ENCODE assay signal across 36 mouse cellular contexts in genomic region chr8:12548680-12549079, GRCm38 (mm10). TPM values are rescaled to one million over a fixed set of nuclear protein-coding genes. Genes with fewer than 3 reads are reported as not detected.
DNase-seq lines count a peak whose midpoint lies in the region; ATAC-seq lines count a peak whose summit lies in the region.
"Had no signal": no experiment of that assay in that cellular context is flagged by ENCODE, and none has a peak within 500 bp of the region (broad histone marks: within the 10 kb centered on the region; RNA-seq: fewer than 3 reads in every experiment).

No protein-coding gene starts in this region.

- intact Hi-C loops in left cerebral cortex, postnatal 4 days (cut with DNase I): no loop called here

- H3K4me1 ChIP-seq in midbrain, embryonic 11.5 days (ENCODE audit: control insufficient read depth, insufficient read depth, low read length): peaks cover 9% of the 10 kb centered on the region
- H3K4me1 ChIP-seq in midbrain, embryonic 15.5 days: peaks cover 8% of the 10 kb centered on the region; the same call in 1 of the 2 replicates
- H3K4me1 ChIP-seq in embryonic facial prominence, embryonic 11.5 days (ENCODE audit: control insufficient read depth, insufficient read depth, low read length): no peaks in the 10 kb centered on the region
- peaks cover 16% of the 10 kb centered on the region for H3K4me1 ChIP-seq in forebrain, embryonic 15.5 days
- H3K4me1 ChIP-seq: liver, embryonic 12.5 days had no signal

- 46% methylated on average over 5 of the region's 5 CpGs for WGBS in midbrain, embryonic 11.5 days
- WGBS in midbrain, embryonic 15.5 days: 35% methylated on average over 5 of the region's 5 CpGs
- 37% methylated on average over 5 of the region's 5 CpGs for WGBS in embryonic facial prominence, embryonic 11.5 days
- WGBS in forebrain, embryonic 15.5 days: 7% methylated on average over 5 of the region's 5 CpGs

- H3K36me3 ChIP-seq in midbrain, embryonic 11.5 days (ENCODE audit: control insufficient read depth, insufficient read depth, low read length): no peaks in the 10 kb centered on the region
- H3K36me3 ChIP-seq in midbrain, embryonic 15.5 days (replicated peaks): no peaks in the 10 kb centered on the region
- no peaks in the 10 kb centered on the region for H3K36me3 ChIP-seq in embryonic facial prominence, embryonic 11.5 days (replicated peaks; ENCODE audit: control insufficient read depth, insufficient read depth, low read depth, low read length)
- no peaks in the 10 kb centered on the region for H3K36me3 ChIP-seq in forebrain, embryonic 15.5 days
- H3K36me3 ChIP-seq: G1E; liver, embryonic 12.5 days had no signal

- H3K4me2 ChIP-seq in midbrain, embryonic 11.5 days: no peak overlapping the region
- H3K4me2 ChIP-seq in midbrain, embryonic 15.5 days: no peak overlapping the region
- no peak overlapping the region for H3K4me2 ChIP-seq in embryonic facial prominence, embryonic 11.5 days (ENCODE audit: low read depth, low read length)
- 0 out of 2 replicates have a peak overlapping the region, but pooled peaks have one; percentile 2 for H3K4me2 ChIP-seq in forebrain, embryonic 15.5 days (replicated peaks)
- H3K4me2 ChIP-seq: liver, embryonic 12.5 days had no signal

- H3K27ac ChIP-seq in midbrain, embryonic 11.5 days (ENCODE audit: low read depth, low read length): no peak overlapping the region
- no peak overlapping the region for H3K27ac ChIP-seq in midbrain, embryonic 15.5 days
- H3K27ac ChIP-seq in embryonic facial prominence, embryonic 11.5 days (replicated peaks; ENCODE audit: low read depth, low read length): no peak overlapping the region
- peak overlapping the region; percentile 13; the same call in 1 of the 2 replicates for H3K27ac ChIP-seq in forebrain, embryonic 15.5 days (replicated peaks)
- H3K27ac ChIP-seq: liver, embryonic 12.5 days had no signal

- no peak overlapping the region for H3K4me3 ChIP-seq in midbrain, embryonic 11.5 days (ENCODE audit: low read depth, low read length)
- no peak overlapping the region for H3K4me3 ChIP-seq in midbrain, embryonic 15.5 days
- H3K4me3 ChIP-seq in embryonic facial prominence, embryonic 11.5 days (ENCODE audit: low read depth, low read length): no peak overlapping the region
- H3K4me3 ChIP-seq in forebrain, embryonic 15.5 days: no peak overlapping the region
- H3K4me3 ChIP-seq: erythroblast, embryonic 14.5 days; liver, embryonic 12.5 days had no signal

- DNase-seq in midbrain, embryonic 11.5 days (ENCODE audit: low spot score, missing footprints): peak; percentile 84
- DNase-seq in ES-CJ7 (ENCODE audit: low read depth, low spot score): peak; percentile 19
- DNase-seq in embryonic facial prominence, embryonic 11.5 days (ENCODE audit: low spot score): no peak
- no peak for DNase-seq in left cerebral cortex, postnatal 4 days
- DNase-seq in ovary, postnatal 36 days (ENCODE audit: low spot score): no peak
- no peak for DNase-seq in right cerebral cortex, postnatal 25 days
- DNase-seq: adrenal gland, adult 8-10 months; B cell, adult 2 months; cerebellum, adult 11 months; cerebellum, adult 9-10 months; gastrocnemius, postnatal 14 days; heart, postnatal 14 days; kidney, postnatal 14 days; liver, postnatal 0 days; lung, postnatal 36 days; thymus, postnatal 4 days had no signal

- H3K9ac ChIP-seq in midbrain, embryonic 11.5 days (ENCODE audit: low read length): no peak overlapping the region
- H3K9ac ChIP-seq in midbrain, embryonic 15.5 days: no peak overlapping the region
- no peak overlapping the region for H3K9ac ChIP-seq in embryonic facial prominence, embryonic 11.5 days (replicated peaks; ENCODE audit: low read length)
- no peak overlapping the region for H3K9ac ChIP-seq in forebrain, embryonic 15.5 days (replicated peaks)
- H3K9ac ChIP-seq: liver, embryonic 12.5 days; liver, postnatal 0 days had no signal

- H3K27me3 ChIP-seq in midbrain, embryonic 11.5 days (ENCODE audit: control insufficient read depth, insufficient read depth, low read length): no peaks in the 10 kb centered on the region
- H3K27me3 ChIP-seq in midbrain, embryonic 15.5 days (replicated peaks): no peaks in the 10 kb centered on the region
- H3K27me3 ChIP-seq in embryonic facial prominence, embryonic 11.5 days (ENCODE audit: control insufficient read depth, insufficient read depth, low read length): no peaks in the 10 kb centered on the region
- no peaks in the 10 kb centered on the region for H3K27me3 ChIP-seq in forebrain, embryonic 15.5 days

- ATAC-seq in midbrain, embryonic 11.5 days (ENCODE audit: low FRiP score): no peak
- no peak; the same call in 1 of the 2 replicates for ATAC-seq in midbrain, embryonic 15.5 days (replicated peaks)
- 0 out of 2 replicates have a peak, but pooled peaks have one; percentile 54 for ATAC-seq in embryonic facial prominence, embryonic 11.5 days (replicated peaks; ENCODE audit: insufficient number of reproducible peaks, low FRiP score, low TSS enrichment, low read depth)
- no peak for ATAC-seq in forebrain, embryonic 15.5 days (replicated peaks)
- ATAC-seq: intestine, postnatal 0 days; liver, embryonic 12.5 days; liver, postnatal 0 days had no signal

- H3K9me3 ChIP-seq in midbrain, embryonic 11.5 days (ENCODE audit: control insufficient read depth, low read length): peaks cover 4% of the 10 kb centered on the region; the same call in 1 of the 2 replicates
- no peaks in the 10 kb centered on the region for H3K9me3 ChIP-seq in midbrain, embryonic 15.5 days
- H3K9me3 ChIP-seq in embryonic facial prominence, embryonic 11.5 days (replicated peaks; ENCODE audit: control insufficient read depth, low read length): no peaks in the 10 kb centered on the region; the same call in 1 of the 2 replicates
- H3K9me3 ChIP-seq in forebrain, embryonic 15.5 days: no peaks in the 10 kb centered on the region
- H3K9me3 ChIP-seq: G1E; liver, embryonic 12.5 days had no signal

RNA-seq across cellular contexts. Expression of gene Spaca7, which starts 24.1 kb away (rescaled TPM):
- polyA plus RNA-seq in midbrain, embryonic 11.5 days (2014; fragmentation: Nextera tagmentation; extraction: Ambion mirVana): not detected in 2 replicates
- polyA plus RNA-seq in midbrain, embryonic 15.5 days (2015; fragmentation: Nextera tagmentation; extraction: Ambion mirVana): not detected in 2 replicates
- polyA plus RNA-seq in embryonic facial prominence, embryonic 11.5 days (2014; fragmentation: Nextera tagmentation; extraction: Ambion mirVana): not detected in 2 replicates
- polyA plus RNA-seq in forebrain, embryonic 15.5 days (2015; fragmentation: Nextera tagmentation; extraction: Ambion mirVana): not detected in 2 replicates
- not detected for total RNA-seq in left cerebral cortex, postnatal 4 days (2021)
- total RNA-seq: adrenal gland, adult 8-10 months; G1E; gastrocnemius, postnatal 14 days; granulocyte monocyte progenitor cell, adult 5-6 weeks; heart, postnatal 14 days; layer of hippocampus, postnatal 10 days; left cerebral cortex, adult 18-20 months; left cerebral cortex, postnatal 14 days; megakaryocyte, adult 5-6 weeks; monocyte, adult 5-6 weeks; neutrophil, adult 5-6 weeks had no signal
- polyA plus RNA-seq: embryonic facial prominence, embryonic 14.5 days; erythroblast, embryonic 14.5 days; G1E; heart, embryonic 14.5 days; hindbrain, embryonic 11.5 days; limb, embryonic 14.5 days; liver, embryonic 12.5 days; liver, postnatal 0 days; lung, embryonic 16.5 days; stomach, embryonic 14.5 days; thymus, postnatal 0 days had no signal

Comparison
In these comparisons a context has a peak if more than half of its experiments do, and no peak if none do; other contexts are left out.
1. DNase-seq: peak in midbrain, embryonic 11.5 days (single experiment) and ES-CJ7 (single experiment); none in embryonic facial prominence, embryonic 11.5 days (single experiment), left cerebral cortex, postnatal 4 days (single experiment), ovary, postnatal 36 days (single experiment) and right cerebral cortex, postnatal 25 days (single experiment).